Mouse (Mus musculus) lung, postnatal 4 days (tissue): ENCODE results near the gene Mrpl57.

Experiments used
- DNase-seq, 2 experiments: peaks; one replicate each; pipeline ENCODE4 v3.0.0; 2021

Gene Mrpl57

GRCm38 (mm10) chr14:57861987-57862412 lies 36.0 kb downstream of the Mrpl57 start:
- DNase-seq = no peak

- DNase-seq = no peak
These were observed 37.1 kb downstream of the Mrpl57 start for GRCm38 (mm10) chr14:57863129-57863528.

GRCm38 (mm10) chr14:57865256-57865655 lies 39.2 kb downstream of the Mrpl57 start:
- DNase-seq = no peak

- DNase-seq = no peak
These were observed 40.7 kb downstream of the Mrpl57 start for GRCm38 (mm10) chr14:57866676-57867276.

- no peak for DNase-seq
These were observed 51.9 kb downstream of the Mrpl57 start for GRCm38 (mm10) chr14:57877921-57878320.
